Mouse (Mus musculus) adrenal gland, postnatal 4 days (tissue): Measurements from ENCODE around the gene Usf2. TPM values are rescaled to one million over a fixed set of nuclear protein-coding genes. Genes with fewer than 3 reads are reported as not detected.
"Not testable (repeated sequence)": the region's sequence is repeated elsewhere in the genome, so short reads cannot be mapped to it uniquely, and the experiment has no call there.

Experiments used
- DNase-seq, 2 experiments: peaks; one replicate each; pipeline ENCODE4 v3.0.0; 2021 to 2022; ENCODE audit warnings: low spot score in 2 of 2, mixed read lengths in 2 of 2
- total RNA-seq, 2 experiments: library from RNA; stranded (reverse); gene quantifications; 2 replicates each; pipeline ENCODE4 v1.2.3; 2021

Usf2 gene
- total RNA-seq, 2 experiments from 2014 or later, result 113 to 125 TPM

DNA sequence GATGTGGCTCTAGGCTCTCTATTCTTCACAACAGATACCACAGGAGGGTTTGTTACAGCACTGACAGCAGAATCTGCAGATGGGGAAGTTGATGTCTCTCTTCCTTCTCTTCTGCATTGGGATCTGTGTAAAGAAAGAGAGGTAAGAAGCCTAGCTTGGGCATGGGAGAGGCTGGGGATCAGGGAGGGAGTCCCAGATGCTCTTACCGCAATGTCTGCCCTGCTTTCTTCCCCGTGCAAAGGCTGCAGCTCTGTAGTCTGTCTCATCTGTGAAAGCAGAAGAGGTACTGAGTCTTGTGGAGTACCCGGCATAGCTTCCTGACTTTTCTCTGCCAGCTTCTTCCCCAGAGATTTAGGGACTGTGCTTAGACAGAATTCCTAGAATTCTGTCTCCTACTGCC is 34.1 kb downstream of the Usf2 start:
- DNase-seq, result not testable (repeated sequence)

DNA sequence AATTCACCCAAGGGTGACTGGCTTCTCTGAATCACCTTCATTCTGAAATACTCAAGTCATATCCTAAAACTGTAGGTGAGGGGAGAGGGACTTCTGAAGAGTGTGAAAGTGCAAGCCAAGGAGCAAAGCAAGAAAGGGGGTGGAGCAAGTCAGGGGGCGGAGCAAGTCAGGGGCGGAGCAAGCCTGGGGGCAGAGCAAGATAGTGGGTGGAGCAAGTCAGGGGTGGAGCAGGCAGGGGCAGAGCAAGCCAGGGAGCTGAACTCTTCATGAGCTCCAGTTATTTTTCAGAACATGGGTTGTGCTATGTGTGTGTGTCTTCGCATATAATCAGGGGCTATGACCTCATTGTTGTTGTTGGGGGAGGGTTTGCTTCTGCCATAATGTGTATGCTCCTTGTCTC is 36.4 kb downstream of the Usf2 start:
- DNase-seq, result no peak

DNA sequence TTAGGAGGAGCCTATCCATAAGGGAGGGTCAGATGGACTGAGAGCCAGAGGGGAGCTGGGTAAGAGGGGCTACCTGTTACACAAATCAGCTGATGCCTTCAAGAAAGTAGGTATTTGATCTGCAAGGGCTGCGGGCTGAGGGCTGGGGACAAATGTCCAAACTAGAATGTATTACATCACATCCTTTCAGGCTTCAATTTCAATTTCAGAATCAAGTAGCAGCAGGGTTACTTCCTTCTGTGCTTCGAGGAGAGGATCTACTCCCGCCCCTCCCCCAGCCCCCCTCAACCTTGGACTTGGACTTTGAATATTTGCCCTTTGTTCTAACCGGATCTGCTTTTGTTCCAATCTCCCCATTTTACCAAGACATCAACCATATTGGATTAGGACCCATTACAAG is 39.4 kb downstream of the Usf2 start:
- no peak for DNase-seq

DNA sequence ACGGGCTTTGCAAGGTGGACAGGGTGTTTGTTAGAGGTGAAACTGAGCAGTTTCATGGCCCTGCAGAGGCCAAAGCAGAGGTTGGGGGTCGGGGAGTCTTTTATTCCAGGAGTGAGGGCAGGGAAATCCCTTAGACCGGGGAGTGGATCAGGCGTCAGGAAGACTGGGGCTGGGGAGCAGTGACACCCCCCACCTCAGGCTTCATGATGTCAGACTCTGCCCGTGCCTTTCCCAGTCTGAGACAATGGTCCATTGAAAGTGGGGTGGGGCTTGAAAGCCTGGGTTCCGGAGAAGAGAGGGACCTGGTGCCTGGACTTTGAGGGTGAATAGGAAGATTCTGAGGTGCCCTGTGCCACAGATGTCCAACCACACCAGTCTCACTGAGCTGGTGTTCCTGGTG is 39.9 kb downstream of the Usf2 start:
- DNase-seq, result no peak

DNA sequence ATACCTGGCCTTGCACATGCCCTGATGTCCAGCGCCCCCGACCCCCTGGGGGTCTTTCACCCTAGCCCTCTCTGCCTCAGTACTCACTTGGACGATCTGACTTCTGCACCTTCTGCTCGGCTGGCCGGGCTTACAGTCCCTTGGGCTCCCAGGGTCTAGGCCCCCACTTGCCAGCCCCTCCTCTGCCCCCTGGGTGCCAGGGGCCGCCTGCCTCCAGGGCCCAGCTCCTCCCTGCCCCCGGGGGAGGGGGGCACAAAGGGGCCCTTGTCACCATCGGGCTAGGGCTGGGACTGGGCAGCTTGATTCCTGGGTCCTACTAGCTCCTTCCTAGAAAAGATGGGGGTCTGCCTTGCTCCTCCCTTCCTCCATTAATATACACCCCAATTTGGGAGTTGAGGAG is 41.9 kb downstream of the Usf2 start, which contains the start of gene Mag:
Gene Mag (minus strand): TSS at position 142 of the 400 bp plus-strand sequence.
- DNase-seq, result no peak

DNA sequence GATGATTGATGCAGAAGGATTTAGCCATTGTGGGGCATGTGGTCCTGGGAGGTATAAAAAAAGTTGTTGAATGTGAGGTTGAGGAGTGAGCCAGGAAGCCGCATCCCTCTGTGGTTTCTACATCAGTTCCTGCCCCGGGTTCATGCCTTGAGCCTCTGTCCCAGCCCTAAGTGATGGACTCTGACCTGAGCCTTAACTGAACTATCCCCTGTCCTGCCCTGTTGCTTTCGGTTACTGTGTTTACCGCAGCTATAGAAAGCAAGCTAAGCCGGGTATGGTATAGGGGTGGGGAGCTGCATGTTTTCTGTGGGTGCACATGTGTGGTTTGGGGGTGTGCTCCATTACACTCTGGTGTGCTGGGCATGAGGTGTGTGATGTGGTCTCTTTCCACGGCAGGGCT is 46.8 kb downstream of the Usf2 start:
- no peak for DNase-seq

DNA sequence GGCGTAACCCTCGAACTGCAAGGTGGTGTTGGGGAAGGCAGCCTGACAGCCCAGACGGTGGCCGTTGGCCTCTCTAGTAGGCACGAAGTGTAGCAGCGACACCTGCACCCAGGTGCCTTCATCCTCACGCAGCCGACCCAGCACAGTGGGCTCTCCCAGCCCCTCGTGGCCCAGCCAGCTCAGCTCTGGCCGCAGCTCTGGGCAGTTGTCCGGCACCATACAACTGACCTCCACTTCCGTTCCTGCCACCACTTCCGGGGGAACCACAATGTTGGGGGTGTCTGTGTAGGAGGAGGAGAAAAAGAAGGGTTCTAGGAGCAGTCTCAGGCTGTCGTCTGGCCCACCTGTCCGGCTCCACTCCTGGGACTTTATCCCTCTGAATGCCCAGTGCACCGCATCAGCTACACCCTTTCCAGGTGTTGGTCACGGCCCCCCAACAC is 47.6 kb downstream of the Usf2 start:
- DNase-seq, result no peak

DNA sequence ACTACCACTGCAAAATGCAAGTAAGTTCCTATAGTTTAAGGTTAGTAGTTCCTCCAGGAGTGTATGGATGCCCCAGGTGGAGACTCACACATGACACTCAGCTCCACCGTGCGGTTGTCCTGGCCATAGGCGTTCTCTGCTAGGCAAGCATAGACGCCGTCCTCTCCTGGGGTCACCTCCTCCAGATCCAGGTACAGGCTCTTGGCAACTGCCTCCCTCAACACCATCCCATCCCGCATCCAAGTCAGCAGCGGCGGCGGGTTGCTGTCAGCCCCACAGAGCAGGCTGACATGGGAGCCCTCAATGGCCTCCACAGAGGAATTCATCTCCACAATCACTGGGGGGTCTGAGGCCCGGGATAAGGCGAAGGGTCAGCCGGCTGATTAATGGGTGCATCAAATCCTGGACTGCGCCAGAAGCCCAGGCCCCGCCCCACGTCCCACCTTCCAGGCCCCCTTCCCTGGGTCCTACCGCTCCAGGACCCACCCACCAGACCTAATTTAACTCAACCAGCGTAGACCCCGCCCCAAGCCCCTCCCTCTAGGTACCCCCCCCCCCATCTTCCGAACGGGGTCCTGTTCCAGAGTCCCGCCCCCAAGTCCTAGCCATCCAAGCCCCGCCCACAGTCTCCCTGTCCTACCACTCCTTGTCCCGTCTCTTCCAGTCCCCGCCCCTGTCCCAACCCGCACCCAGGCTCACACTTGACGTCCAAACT is 48.2 kb downstream of the Usf2 start:
- no peak for DNase-seq

DNA sequence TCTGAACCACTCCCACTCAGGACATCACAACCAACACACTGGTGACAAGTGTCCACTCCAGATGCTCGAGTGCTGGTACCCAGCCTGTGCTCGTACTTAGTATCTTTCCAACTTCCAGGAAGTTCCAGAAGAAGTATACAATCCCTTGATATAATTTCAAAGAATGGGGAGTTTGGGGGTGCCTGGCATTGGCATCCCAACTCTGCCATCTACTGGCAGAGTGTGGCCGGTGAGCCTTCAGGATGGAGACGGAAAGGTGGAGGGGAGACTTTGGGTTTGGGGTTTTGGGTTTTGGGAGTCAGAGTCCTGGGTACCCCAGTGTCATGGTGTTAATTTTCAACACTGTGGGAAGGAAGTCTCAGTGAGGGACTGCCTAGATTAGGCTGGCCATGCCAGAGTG is 52.6 kb downstream of the Usf2 start:
- DNase-seq, result no peak

Other genes starting within 250 kb of the Usf2 start
- 1 to 10 TPM; 2.8 to 3.6 TPM for gene Atp4a, start 244.6 kb downstream of the Usf2 start, total RNA-seq
- gene Tmem147, start 227.3 kb downstream of the Usf2 start, total RNA-seq, result 100 to 1,000 TPM; 170 to 181 TPM
- not detected for gene Gapdhs, start 213.1 kb downstream of the Usf2 start, total RNA-seq
- gene Sbsn, start 205.3 kb downstream of the Usf2 start, total RNA-seq, result 10 to 100 TPM; 32.1 to 36.8 TPM
- 1 to 10 TPM; 3.2 to 4.2 TPM for gene Dmkn, start 193.0 kb downstream of the Usf2 start, total RNA-seq
- gene Krtdap, start 168.9 kb downstream of the Usf2 start, total RNA-seq, result 1 to 10 TPM; 1.9 to 3.1 TPM
- 1 to 10 TPM; 2.7 to 2.9 TPM for gene Ffar2, start 133.0 kb downstream of the Usf2 start, total RNA-seq
- 1 to 10 TPM in 1 of 2 experiments, under 1 TPM in 1; 0.37 to 1.6 TPM for gene Ffar3, start 100.6 kb downstream of the Usf2 start, total RNA-seq
- gene Ffar1, start 95.2 kb downstream of the Usf2 start, total RNA-seq, result under 1 TPM in 1 of 2 experiments, not detected in 1; 0.59 TPM
- gene Cd22, start 76.5 kb downstream of the Usf2 start, total RNA-seq, result under 1 TPM; 0.73 to 0.90 TPM
- gene Mag, start 41.9 kb downstream of the Usf2 start, total RNA-seq, result 1 to 10 TPM in 1 of 2 experiments, under 1 TPM in 1; 0.45 to 1.4 TPM
- gene Hamp2, start 32.1 kb downstream of the Usf2 start, total RNA-seq, result 10 to 100 TPM in 1 of 2 experiments, under 1 TPM in 1; 0.84 to 12.5 TPM
- 10 to 100 TPM in 1 of 2 experiments, 1 to 10 TPM in 1; 2.3 to 36.9 TPM for gene Hamp, start 12.8 kb downstream of the Usf2 start, total RNA-seq
- gene Lsr, start 16.7 kb upstream of the Usf2 start, total RNA-seq, result 10 to 100 TPM; 15.2 to 17.6 TPM
- gene Fam187b, start 17.0 kb upstream of the Usf2 start, total RNA-seq, result under 1 TPM; 0.68 to 0.98 TPM
- 10 to 100 TPM; 30.0 to 31.2 TPM for gene Fxyd5, start 85.7 kb upstream of the Usf2 start, total RNA-seq
- gene Fxyd7, start 94.7 kb upstream of the Usf2 start, total RNA-seq, result 10 to 100 TPM in 1 of 2 experiments, 1 to 10 TPM in 1; 8.9 to 13.3 TPM
- gene Fxyd1, start 100.4 kb upstream of the Usf2 start, total RNA-seq, result 100 to 1,000 TPM; 141 to 173 TPM
- 1 to 10 TPM; 6.8 to 6.9 TPM for gene Lgi4, start 102.5 kb upstream of the Usf2 start, total RNA-seq
- 1 to 10 TPM; 2.0 to 5.9 TPM for gene Fxyd3, start 119.9 kb upstream of the Usf2 start, total RNA-seq
- gene Hpn, start 158.5 kb upstream of the Usf2 start, total RNA-seq, result 10 to 100 TPM; 18.2 to 25.4 TPM
- 10 to 100 TPM; 10.8 to 10.9 TPM for gene Scn1b, start 170.2 kb upstream of the Usf2 start, total RNA-seq
- gene Gramd1a, start 199.1 kb upstream of the Usf2 start, total RNA-seq, result 10 to 100 TPM; 55.4 to 58.7 TPM